Mouse (Mus musculus): ENCODE results near the gene Rbks.
A peak's percentile ranks its signal among the peaks of the same experiment; 100 is the strongest.

Rbks gene

GRCm38 (mm10) chr5:31696971-31697643 lies at the start of gene Rbks:
TSS of gene Rbks (minus strand) at chr5:31697627.
- no peak for DNase-seq

- DNase-seq = no peak
These were observed 45.1 kb upstream of the Rbks start for GRCm38 (mm10) chr5:31742521-31743031.

- no peak for DNase-seq
These were observed 44.5 kb upstream of the Rbks start for GRCm38 (mm10) chr5:31741931-31742330.

- DNase-seq = no peak
These were observed 35.4 kb upstream of the Rbks start for GRCm38 (mm10) chr5:31732644-31733338.

GRCm38 (mm10) chr5:31727456-31727855 lies 30.0 kb upstream of the Rbks start:
- DNase-seq = no peak

- no peak for DNase-seq
These were observed 28.5 kb upstream of the Rbks start for GRCm38 (mm10) chr5:31725885-31726284.

- no peak for DNase-seq
These were observed 27.1 kb upstream of the Rbks start for GRCm38 (mm10) chr5:31724519-31724918.

- DNase-seq = no peak
These were observed 18.2 kb upstream of the Rbks start for GRCm38 (mm10) chr5:31715486-31716150.

- DNase-seq = no peak
These were observed 16.4 kb upstream of the Rbks start for GRCm38 (mm10) chr5:31713841-31714264.

- DNase-seq = no peak
These were observed 15.9 kb upstream of the Rbks start for GRCm38 (mm10) chr5:31713280-31713711.

GRCm38 (mm10) chr5:31709389-31709788 lies 12.0 kb upstream of the Rbks start:
- DNase-seq = no peak

- no peak for DNase-seq
These were observed 9.4 kb upstream of the Rbks start for GRCm38 (mm10) chr5:31706826-31707225.

GRCm38 (mm10) chr5:31704971-31705370 lies 7.5 kb upstream of the Rbks start:
- peak; percentile 89 for DNase-seq

- DNase-seq = no peak
These were observed 2.0 kb upstream of the Rbks start for GRCm38 (mm10) chr5:31699397-31699796.

GRCm38 (mm10) chr5:31698931-31699330 lies 1.5 kb upstream of the Rbks start:
- DNase-seq = no peak

- DNase-seq = peak; percentile 91
These were observed 885 bp upstream of the Rbks start for GRCm38 (mm10) chr5:31698297-31698726.

GRCm38 (mm10) chr5:31697644-31698296 lies 343 bp upstream of the Rbks start, which contains the start of gene Babam2:
TSS of gene Babam2 (plus strand) at chr5:31697684.
- peak; percentile 89 for DNase-seq

GRCm38 (mm10) chr5:31693191-31693590 lies 4.2 kb downstream of the Rbks start:
- DNase-seq = no peak

GRCm38 (mm10) chr5:31687972-31688371 lies 9.5 kb downstream of the Rbks start:
- DNase-seq = no peak

- DNase-seq = no peak
These were observed 11.4 kb downstream of the Rbks start for GRCm38 (mm10) chr5:31686040-31686439.

- DNase-seq = no peak
These were observed 15.1 kb downstream of the Rbks start for GRCm38 (mm10) chr5:31682305-31682704.

- no peak for DNase-seq
These were observed 17.2 kb downstream of the Rbks start for GRCm38 (mm10) chr5:31680183-31680582.

GRCm38 (mm10) chr5:31678000-31678399 lies 19.4 kb downstream of the Rbks start:
- DNase-seq = no peak

Measured in layer of hippocampus, adult 9-11 months (tissue).